Comparison of ENCODE assay signal across 17 mouse cellular contexts in the genomic region with DNA sequence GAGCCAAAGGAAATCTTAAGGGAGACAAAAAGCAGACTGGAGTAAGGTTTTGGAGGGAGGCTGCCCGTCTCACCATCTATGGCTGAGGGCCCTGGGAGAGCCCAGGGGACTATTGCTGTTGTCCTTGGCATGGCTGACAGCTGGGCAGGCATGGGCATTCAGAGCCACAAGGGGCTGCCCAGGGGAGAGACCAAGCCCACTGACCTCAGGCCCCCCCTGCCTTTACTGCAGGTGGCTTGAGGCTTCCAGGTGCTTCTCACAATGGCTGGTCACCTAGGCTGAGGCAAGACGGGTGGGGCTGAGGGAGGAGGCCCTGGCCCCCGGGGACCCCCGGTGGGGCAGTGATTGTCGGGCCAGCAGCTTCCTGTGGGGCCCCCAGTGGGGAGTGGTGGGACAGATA.
"Had no signal": no experiment of that assay in that cellular context is flagged by ENCODE, and none has a peak within 500 bp of the region (broad histone marks: within the 10 kb centered on the region; RNA-seq: fewer than 3 reads in every experiment).

No protein-coding gene starts in this region.

- H3K9me3 ChIP-seq: liver, embryonic 13.5 days; stomach, embryonic 15.5 days had no signal

- H3K4me3 ChIP-seq: left cerebral cortex, adult 2 months; liver, embryonic 13.5 days; stomach, embryonic 15.5 days had no signal

- H3K27ac ChIP-seq: liver, embryonic 13.5 days; stomach, embryonic 15.5 days had no signal

- H3K4me2 ChIP-seq: liver, embryonic 13.5 days; midbrain, embryonic 11.5 days; stomach, embryonic 15.5 days had no signal

- H3K9ac ChIP-seq: liver, embryonic 13.5 days; stomach, embryonic 15.5 days had no signal

- H3K27me3 ChIP-seq: liver, embryonic 13.5 days; stomach, embryonic 15.5 days had no signal

- DNase-seq: kidney, adult 18-20 months; kidney, adult 9 months; kidney, postnatal 14 days; kidney, postnatal 4 days; layer of hippocampus, adult 9-11 months; liver, embryonic 13.5 days; lung, adult 2 months; lung, postnatal 14 days; lung, postnatal 4 days; midbrain, embryonic 14.5 days; retina, postnatal 1 day; spleen, adult 18-20 months; thymus, adult 2 months; thymus, postnatal 14 days had no signal
